Mouse (Mus musculus) spleen, postnatal 10 days (tissue): ENCODE data around the gene Krtap4-1.

ENCODE experiments used
- DNase-seq, 2 experiments: peaks; one replicate each; pipeline ENCODE4 v3.0.0; 2021 to 2022; ENCODE audit warnings: low spot score in 2 of 2

Gene Krtap4-1

DNA sequence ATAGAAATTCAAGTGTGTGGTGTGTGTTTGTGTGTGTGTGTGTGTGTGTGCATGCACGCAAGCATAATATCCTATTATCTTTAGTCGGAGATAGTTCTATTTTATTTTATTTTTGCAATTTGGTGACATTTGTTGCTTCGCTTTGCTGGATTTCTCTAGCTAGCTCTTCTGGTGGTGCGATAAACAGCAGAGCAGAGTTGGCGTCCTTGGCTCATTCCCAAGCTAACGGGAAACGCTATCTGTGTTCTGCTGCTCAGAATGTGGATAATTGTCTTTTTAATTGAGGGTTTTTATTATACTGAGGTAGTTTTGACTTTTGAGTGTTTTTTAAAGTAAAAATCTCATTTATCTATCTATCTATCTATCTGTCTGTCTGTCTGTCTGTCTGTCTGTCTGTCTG lies 42.9 kb downstream of the Krtap4-1 start:
- no peak for DNase-seq

DNA sequence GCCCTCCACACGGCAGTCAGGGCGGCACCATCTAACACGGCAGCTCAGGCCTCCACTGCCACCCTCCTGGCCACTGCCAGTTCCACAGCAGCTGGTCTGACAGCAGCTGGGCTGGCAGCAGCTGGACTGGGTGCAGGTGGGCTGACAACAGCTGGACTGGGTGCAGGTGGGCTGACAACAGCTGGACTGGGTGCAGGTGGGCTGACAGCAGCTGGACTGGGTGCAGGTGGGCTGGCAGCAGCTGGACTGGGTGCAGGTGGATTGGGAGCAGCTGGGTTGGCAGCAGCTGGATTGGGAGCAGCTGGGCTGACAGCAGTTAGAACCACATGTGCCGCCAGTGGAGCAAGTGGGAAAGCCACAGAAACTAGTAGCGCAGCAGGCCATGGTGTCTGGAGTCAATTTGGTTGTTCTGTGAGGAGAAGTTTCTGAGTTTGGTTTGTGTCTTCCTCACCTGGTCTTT lies 44.8 kb downstream of the Krtap4-1 start, which contains the start of gene Krtap1-4:
Krtap1-4 (minus strand) TSS at position 410 of the 460 bp plus-strand sequence.
- DNase-seq: no peak

DNA sequence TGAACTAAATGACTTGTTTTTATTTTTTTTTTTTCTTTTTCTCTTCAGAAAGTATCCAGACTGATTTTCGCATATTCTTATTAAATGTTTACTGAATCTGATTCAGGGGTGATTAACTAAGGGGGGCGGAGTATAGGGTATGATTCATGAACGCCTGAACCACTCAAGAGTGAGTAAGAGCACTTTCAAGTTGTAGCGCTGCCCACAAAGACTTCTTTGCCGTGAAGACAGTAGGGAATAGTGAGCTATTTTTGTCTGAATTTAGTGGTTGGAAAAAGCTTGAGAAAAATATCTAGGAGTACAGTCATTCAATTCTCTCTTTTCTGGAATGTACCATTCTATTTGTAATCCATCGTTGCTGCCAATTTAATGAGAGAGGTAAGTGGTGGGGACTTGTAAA lies 46.5 kb downstream of the Krtap4-1 start:
- no peak for DNase-seq

DNA sequence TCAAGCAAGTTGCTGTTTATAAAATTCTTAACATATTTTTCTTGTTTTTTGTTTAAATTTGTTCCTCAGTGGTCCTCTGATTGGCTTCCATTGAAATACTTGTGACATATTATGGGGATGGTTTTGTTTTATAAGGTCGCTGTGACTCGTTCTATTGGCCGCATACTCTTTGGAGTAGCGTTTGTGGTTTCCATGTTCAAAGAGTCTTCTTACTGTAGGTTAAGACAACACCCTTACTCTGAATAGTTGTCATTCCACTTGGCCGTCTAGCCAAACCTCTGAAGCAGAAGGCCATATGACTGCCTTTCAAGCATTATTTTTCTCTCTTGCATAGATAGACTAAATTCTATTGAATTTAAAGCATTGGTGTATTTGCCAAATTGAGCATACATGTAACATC lies 47.0 kb downstream of the Krtap4-1 start:
- DNase-seq: no peak

DNA sequence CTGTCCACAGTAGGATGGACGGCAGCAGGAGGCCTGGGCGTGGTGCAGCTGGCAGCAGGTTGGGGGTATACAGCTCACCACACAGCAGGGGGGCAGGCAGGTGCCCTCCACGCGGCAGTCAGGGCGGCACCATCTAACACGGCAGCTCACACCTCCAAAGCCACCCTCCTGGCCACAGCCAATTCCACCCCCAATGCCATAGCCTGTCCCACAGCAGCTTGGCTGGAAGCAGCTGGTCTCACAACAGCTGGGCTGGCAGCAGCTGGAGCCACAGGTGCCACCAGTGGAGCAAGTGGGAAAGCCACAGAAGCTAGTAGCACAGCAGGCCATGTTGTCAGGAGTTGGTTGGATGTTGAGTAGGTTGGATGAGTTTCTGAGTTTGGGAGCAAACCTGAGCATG lies 47.4 kb downstream of the Krtap4-1 start, which contains the start of gene Krtap1-5:
Krtap1-5 (minus strand) TSS at position 381 of the 400 bp plus-strand sequence.
- DNase-seq: no peak
